Mouse (Mus musculus) kidney, adult 11 months (tissue): ENCODE measurements around the gene Akap5.
A peak's percentile ranks its signal among the peaks of the same experiment; 100 is the strongest.

ENCODE experiments used
- DNase-seq: peaks from one replicate; pipeline ENCODE4 v3.0.0; 2022

Akap5 gene

GRCm38 (mm10) chr12:76369978-76370830, 45.5 kb downstream of the Akap5 start, which contains the start of gene Zbtb1:
Gene Zbtb1, plus strand, starts transcription at chr12:76370266.
- peak; percentile 77 for DNase-seq

DNA sequence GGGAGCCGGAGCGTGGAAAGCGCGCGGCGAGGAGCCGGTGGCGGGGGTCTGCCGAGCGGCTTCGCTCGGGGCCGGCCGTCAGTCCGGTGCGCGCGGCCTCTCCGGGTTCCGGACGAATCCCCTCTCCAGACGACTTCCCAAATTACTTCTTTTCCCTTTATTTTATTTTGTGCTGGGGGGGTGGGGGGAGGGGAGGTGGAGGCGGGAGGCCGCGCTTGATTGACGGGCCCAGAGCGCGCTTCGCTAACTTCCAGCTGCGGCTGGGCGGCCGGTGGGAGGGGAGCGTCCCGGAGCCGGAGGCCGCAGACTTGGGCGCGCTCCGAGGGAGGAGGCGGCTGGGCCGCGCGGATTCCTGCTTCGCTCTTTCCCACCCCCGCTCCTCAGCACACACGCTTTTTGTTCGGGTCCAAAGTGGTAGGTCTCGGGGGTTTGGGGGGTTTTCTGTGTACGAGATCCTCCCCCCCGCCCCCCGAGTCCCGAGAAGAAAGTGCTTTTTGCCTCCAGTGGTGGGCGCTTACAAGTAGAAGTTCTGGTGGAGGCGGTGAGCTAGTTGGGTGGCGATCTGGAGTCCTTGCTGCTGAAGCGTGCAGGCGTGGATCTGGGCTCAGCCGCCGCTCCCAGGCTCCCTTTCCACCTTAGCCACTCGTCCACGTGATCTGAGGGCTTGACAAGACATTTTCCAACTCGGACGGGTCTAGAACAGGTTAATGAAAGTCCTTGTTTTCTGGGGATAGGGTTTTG, 46.3 kb downstream of the Akap5 start:
- peak; percentile 71 for DNase-seq

DNA sequence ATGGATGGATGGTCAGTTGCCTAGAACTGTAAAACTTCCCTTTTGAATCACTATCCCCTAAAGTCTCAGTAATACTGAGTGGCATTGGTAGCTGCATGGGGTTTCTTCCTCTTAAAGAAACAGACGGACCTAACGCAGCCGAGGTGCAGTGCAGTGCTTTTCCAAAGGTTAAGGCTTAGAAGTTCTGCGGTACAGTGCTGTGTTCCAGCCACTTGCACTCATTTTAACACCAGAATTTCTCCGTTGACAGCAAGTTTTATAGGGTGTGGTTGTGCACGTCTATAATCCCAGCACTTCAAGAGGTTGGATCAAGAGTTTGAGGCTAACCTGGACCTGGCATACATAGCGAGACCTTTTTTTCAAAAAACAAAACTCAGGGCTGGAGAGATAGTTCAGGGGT, 47.4 kb downstream of the Akap5 start:
- DNase-seq: no peak

- no peak for DNase-seq
Observed at GRCm38 (mm10) chr12:76372881-76373818, 48.5 kb downstream of the Akap5 start.

DNA sequence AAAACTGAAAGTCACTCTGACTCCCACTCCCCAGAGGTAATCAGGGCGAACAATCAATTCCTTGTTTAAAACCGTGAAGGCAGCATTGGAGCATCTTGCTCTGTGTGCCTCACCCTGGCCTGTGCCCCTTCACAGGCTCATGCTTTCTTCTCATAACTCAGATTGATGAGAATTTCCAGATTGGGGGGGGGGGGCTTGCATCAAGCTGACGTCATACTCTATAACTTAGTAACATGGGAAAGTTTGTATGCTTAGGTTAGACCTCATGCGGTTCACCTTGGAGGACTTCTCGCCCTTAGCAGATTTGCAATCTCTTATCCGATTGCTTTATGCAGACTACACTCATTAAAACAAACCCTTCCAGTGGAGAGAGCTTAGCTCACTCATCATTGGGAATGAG, 49.3 kb downstream of the Akap5 start:
- no peak for DNase-seq

DNA sequence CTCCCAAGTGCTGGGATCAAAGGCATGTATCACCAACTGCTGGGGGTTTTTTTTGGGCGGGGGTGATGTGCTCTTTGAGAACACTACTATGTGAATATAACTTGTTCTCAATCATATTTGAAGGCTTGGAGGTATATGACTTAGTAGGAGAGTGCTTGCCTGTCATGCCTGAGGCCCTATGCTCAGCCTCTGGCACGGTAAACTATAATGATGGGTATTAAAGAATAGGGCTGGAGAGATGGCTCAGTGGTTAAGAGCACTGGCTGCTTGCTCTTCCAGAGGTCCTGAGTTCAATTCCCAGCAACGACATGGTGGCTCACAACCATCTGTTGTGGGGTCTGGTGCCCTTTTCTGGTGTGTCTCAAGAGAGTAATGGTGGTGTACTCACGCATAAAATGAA, 50.2 kb downstream of the Akap5 start:
- no peak for DNase-seq

- no peak for DNase-seq
Observed at GRCm38 (mm10) chr12:76375506-76375905, 50.8 kb downstream of the Akap5 start.

DNA sequence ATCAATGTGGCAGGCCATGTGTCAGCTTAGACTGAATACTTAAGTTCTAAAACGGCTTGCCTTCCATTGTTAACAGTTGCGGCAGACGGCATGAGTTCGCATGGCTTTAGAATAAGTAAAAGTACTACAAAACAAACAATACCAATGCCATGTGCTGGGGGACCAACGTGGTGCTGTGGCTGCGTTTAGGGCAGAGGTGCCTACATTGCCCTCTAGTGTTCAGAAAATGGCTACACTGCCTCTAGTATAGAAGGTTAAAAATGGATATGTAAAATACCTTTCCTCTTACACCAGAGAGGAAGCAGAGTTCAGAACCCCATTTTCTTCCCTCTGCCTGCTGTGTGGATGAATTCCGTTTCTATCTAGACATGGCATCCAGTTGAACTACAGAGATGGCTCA, 52.0 kb downstream of the Akap5 start:
- DNase-seq: no peak

GRCm38 (mm10) chr12:76377059-76377458, 52.4 kb downstream of the Akap5 start:
- no peak for DNase-seq

DNA sequence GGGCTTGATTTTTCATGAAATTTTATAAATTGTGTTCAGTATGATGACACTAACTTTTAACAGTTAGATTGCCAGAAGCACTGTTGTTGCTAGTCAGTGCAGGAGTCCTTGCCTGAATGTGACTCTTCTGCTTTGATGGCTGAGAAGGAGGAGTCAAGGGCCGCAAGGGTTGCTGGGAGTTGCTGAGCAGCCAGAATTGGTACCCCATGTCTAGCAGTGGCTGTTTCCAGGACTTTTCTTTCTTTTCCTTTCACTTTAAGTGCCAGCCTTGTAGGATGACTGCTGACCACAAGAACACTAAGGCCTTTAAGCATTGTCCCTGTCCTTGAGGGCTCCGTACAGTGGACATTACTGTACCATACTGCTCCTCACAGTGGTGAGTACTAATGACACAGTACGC, 53.0 kb downstream of the Akap5 start:
- DNase-seq: no peak

GRCm38 (mm10) chr12:76378556-76378955, 53.9 kb downstream of the Akap5 start:
- no peak for DNase-seq

DNA sequence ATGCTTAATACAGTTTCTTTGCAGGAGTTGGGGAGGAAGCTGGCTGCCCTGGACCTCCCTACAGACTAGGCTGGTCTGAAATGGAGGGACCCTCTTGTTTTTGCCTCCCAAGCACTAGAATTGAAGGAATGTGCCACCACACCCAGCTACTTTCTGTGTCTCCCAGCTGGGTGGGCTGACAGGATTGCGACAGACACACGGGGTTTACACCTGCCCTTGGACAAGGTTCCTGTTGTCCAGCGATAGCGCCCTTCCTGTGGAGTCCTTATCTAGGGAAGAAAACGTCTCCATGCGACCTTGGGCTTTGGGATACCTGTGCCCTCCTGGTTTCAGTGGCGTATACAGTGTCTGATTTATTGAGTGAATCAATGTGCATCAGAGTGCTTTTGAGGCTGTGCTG, 55.5 kb downstream of the Akap5 start:
- no peak for DNase-seq
